Mouse (Mus musculus) adrenal gland, adult 18-20 months (tissue): ENCODE measurements around the gene Adgrg3. TPM values are rescaled to one million over a fixed set of nuclear protein-coding genes. Genes with fewer than 3 reads are reported as not detected.
"Not testable (repeated sequence)": the region's sequence is repeated elsewhere in the genome, so short reads cannot be mapped to it uniquely, and the experiment has no call there.

Experiments
- DNase-seq, 2 experiments: peaks; one replicate each; pipeline ENCODE4 v3.0.0; 2021 to 2022; ENCODE audit warnings: low spot score in 2 of 2
- total RNA-seq, 2 experiments: library from RNA; stranded (reverse); gene quantifications; 1 replicate in 1 of 2; 2 replicates in 1 of 2; pipeline ENCODE4 v1.2.3; 2021

Gene Adgrg3
- total RNA-seq, 2 experiments from 2014 or later = 2.1 to 2.2 TPM

DNA sequence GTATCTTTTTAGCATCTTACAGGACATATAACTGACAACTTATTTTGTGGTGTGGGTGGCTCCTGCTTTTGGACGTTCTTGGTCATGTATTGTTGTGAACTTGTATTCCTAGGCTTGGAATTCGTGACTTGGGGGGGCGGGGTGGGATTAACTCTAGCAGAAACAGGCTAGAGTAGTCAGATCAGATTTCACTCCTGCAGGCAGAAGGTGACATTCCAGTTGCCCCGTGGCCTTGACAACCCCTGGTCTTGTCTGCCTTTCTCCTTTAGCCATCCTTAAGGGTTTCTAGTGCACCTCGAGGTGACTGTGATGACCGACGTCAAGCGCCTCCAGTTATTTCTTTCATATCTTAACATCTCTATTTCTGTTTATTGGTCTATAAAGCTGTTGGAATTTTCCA lies 5.7 kb downstream of the Adgrg3 start:
- no peak for DNase-seq

- DNase-seq = no peak
Observed at GRCm38 (mm10) chr8:95024387-95024786, 6.9 kb downstream of the Adgrg3 start.

DNA sequence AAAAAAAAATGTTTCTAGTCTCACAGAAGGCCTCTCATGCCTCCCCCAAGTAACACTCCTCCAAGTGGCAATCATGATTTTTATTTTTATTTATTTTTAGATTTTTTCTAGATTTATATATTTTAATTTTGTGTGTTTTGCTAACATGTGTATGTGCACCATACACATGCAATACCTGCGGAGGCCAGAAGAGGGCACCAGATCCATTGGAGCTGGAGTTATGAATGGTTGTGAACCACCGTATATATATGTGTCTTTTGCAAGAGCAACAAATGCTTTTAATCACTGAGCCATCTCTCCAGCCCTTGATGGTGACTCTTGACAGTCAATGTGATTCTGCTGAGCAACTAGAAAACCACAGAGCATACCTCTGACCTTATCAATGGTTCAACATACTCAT lies 7.9 kb downstream of the Adgrg3 start:
- peak in 1 of 2 experiments; percentile 46 for DNase-seq

DNA sequence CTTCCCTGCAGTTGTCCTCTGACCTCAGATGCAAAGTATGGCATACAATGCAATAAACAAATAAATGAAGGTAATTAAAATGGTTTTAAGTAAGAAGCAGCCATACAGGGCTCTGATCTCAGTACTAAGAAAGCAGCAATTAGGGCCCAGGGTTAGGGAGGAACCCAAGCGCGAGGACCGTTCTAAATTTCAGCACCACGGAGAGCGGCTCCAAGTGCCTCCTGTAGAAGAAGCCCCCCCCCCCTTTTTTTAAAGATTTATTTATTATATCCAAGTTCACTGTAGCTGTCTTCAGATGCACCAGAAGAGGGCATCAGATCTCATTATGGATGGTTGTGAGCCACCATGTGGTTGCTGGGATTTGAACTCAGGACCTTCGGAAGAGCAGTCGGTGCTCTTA lies 10.9 kb downstream of the Adgrg3 start:
- not testable (repeated sequence) for DNase-seq

DNA sequence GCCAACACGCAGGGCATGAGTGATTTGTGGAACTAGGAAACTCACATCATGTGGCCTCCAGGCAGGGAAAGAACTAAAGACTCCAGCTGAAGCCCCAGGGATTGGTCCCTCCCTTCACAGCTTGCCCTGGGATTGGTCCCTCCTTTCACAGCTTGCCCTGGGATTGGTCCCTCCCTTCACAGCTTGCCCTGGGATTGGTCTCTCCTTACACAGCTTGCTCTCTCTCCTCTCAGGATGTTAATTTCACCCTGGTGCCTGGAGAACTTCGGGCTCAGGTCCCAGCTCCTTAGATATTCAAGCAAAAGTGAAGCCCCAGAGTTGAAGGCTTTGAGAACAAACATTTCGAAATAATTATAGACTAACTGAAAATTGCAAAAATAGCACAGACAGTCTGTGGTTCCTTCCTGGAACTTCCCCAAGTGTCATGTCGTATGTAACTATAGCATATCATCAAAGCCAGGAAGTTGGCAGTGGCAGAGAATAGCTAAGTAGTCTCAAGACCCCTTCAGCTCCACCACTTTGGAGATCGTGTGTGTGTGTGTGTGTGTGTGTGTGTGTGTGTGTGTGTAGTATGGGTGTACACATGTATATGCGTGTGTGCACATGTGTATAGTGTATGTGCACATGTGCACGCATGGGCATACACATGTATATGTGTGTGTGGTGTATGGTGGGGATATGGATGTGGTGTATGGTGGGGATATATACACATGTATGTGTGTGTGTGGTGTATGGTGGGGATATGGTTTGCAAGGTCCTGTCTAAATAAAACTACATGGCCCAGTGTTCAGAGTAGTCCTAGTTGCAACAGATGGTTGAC lies 19.8 kb downstream of the Adgrg3 start:
- DNase-seq = no peak

- no peak for DNase-seq
Observed at GRCm38 (mm10) chr8:95041883-95042784, 24.6 kb downstream of the Adgrg3 start.

- DNase-seq = no peak
Observed at GRCm38 (mm10) chr8:95044811-95045210, 27.3 kb downstream of the Adgrg3 start.

- DNase-seq = no peak
Observed at GRCm38 (mm10) chr8:95046982-95047381, 29.5 kb downstream of the Adgrg3 start.

DNA sequence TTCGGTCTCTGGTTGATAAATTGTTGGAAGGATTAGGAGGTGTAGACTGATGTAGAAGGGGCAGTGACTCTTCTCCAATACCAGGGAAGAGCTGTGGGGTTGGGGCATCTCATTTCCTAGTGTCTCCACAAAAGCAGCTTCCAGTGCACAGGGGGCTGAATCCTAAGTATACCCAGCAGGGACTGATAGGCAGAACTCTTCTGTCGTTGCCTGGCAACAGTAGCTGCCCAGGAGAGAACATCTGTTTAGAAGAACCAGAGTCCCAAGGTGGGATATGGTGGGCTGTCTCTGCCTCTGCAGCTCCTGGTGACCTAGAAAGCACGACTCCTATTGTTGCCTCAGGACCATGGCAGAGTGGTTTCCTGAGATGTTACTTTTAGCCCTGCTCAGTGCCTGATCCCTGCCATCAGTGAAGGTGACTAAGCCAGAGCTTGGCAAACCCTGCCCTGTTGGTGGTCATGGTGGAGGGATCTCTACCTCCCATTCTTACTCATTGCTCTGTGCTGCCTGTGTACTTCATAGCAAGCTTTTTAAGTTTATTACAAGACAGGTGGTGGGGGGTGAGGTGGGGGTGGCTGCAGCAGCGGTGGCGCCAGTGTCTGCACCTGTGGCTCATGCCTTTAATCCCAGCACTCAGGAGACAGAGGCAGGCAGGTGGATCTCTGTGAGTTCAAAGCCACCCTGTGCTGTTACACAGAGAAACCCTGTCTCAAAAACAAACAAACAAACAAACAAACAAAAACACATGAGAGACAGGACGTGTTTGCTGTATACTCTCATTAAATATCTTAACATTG lies 30.6 kb downstream of the Adgrg3 start:
- DNase-seq = no peak

GRCm38 (mm10) chr8:95049636-95050035 lies 32.1 kb downstream of the Adgrg3 start:
- no peak for DNase-seq

- no peak for DNase-seq
Observed at GRCm38 (mm10) chr8:95054438-95054837, 36.9 kb downstream of the Adgrg3 start.

DNA sequence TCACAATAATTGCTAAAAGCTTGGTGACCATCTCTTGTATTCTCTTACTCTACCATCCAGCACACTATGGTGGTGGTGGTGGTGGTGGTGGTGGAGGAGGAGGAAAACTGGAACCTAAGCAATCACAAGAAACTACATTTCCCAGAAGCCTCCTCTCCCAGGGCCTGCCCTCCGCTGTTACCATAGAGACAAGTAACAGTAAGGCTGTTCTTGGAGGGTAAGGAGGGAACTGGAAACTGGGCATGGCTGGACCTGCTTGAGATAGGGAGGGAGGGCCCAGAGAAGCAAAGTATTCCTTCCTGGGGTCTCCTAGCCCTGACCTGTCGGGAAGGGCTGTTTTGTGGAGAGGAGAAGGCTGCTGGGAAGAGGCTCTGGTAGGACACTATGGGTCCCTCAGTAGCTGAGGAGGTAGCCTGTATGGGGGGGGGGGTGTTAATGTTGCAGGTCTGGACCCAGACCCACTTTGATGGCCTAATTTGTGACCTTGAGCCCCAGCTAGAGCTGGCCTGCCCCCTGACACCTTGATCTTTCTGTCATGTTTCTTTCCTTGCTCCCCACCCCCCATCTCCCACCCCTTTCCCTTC lies 37.5 kb downstream of the Adgrg3 start, which contains the start of gene Drc7:
TSS of gene Drc7 (plus strand) at position 177 of the 584 bp plus-strand sequence.
- no peak for DNase-seq

- DNase-seq = no peak
Observed at GRCm38 (mm10) chr8:95056414-95056813, 38.9 kb downstream of the Adgrg3 start.

GRCm38 (mm10) chr8:95058661-95059060 lies 41.2 kb downstream of the Adgrg3 start:
- DNase-seq = no peak

DNA sequence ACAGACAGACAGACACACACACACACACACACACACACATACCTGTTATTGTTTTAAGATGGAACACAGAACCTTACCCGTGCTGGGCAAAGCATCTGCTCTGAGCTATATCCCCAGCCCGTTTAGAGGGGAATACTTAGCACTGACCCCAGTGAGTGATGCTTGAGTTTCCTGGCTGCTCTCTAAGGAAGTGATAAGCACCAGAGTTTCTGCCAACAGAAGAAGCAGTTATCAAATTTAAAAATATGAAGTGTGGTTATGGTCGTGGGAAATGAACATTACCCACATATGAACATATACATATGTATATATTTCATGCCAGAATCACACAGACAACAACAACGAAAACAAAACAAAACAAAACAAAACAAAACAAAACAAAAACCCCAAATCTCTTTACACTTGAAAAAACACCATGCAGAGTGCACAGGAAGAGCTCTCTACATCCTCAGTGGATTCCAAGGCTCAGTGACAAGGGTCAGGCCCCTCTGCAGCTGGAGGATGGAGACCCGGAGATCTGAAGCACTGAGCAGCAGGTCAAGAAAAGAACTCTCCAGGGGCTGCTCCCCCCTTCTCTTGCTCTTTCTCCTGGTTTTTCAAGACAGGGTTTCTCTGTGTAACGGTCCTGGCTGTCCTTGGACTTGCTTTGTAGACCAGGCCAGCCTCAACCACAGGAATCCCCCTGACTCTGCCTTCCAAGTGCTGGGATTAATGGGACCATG lies 42.5 kb downstream of the Adgrg3 start:
- no peak for DNase-seq

DNA sequence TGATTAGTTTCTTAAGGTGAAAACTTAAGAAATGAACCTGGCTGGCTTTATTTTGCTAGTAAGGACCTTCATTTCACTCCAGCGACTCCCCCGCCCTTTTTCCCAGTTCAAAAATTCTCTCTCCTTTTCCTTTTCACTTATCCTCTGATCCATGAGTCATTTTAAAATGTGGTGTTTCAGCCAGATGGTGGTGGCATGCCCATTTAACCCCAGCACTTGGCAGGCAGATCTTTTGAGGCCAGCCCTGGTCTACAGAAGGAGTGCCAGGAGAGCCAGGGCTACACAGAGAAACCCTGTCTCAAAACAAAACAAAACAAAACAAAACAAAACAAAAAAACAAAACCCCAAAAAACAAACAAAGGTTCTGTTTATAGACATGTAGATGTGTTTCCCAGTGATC lies 47.0 kb downstream of the Adgrg3 start:
- no peak for DNase-seq

DNA sequence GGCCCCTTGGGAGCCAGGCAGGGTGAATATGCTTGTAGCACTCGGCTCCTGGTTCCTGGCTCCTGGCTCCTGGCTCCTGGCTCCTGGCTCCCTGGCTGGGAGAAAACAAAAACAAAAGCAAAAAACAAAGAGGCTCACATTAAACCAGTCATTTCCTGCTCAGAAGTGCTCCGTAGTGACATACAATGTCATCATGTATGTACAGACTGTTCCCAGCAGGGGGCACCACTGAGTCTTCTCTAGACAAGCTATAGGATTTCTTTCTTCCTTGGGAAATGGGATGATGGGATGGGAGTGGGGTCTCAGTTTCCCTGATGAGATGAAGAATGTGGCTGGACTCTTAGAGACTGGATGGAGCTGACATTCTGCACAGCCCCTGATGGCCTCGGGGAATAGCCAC lies 50.1 kb downstream of the Adgrg3 start:
- DNase-seq = peak; percentile 65 to 74

DNA sequence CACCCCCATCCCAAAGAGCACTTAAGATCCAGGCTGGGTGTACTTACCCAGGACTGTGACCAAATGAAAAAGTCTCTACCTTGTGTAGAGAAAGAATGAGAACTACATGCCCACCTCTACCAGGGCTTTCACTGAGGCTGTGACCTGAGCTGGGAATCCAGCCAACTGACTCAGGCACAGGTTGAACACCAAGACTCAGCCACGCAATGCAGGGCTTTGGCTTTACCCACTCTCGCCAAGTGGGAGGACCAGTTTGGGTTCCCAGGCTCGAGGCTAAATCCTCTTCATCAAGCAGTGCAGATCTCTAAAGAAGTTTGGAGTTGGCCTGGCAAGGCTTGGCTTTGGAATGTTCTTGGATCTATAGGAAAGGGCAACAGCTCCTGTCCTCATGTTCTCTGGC lies 58.0 kb downstream of the Adgrg3 start:
- DNase-seq = no peak

- DNase-seq = no peak
Observed at GRCm38 (mm10) chr8:95076151-95076550, 58.7 kb downstream of the Adgrg3 start.

DNA sequence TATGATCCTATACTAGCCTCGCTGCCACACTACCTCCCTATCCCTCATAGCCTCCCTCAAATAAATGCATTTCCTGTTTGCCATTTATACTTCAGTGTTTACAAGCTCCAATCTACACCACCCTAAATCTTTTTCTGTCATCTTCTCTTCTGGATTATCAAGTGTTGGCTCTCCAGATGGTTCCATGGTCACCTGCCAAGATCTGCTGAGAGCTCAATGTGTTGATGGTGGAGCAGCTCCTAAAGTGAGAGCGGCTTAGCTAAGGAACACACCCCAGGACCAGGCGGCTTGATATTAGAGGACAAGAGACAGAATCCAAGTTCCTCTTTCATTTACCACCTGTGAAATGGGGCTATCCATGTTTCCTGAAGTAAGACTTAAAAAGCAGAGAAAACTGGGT lies 60.6 kb downstream of the Adgrg3 start:
- no peak for DNase-seq
